Mouse (Mus musculus) adrenal gland, adult (tissue): ENCODE data around the gene Dhrs1.

Experiments used
- DNase-seq, 2 experiments: peaks; one replicate each; pipeline ENCODE4 v3.0.0; 2022 to 2023; ENCODE audit warnings: low spot score in 1 of 2; ENCODE audit not compliant: inconsistent age in 2 of 2

Gene Dhrs1

GRCm38 (mm10) chr14:55722438-55722945 is 23.0 kb downstream of the Dhrs1 start:
- DNase-seq, result no peak

- peak; percentile 92 to 96 for DNase-seq
Observed at GRCm38 (mm10) chr14:55721700-55722437, 23.6 kb downstream of the Dhrs1 start, which contains the start of gene Rabggta. TSS of gene Rabggta (minus strand) at chr14:55722263.

- peak in 1 of 2 experiments; percentile 39 for DNase-seq
Observed at GRCm38 (mm10) chr14:55721076-55721475, 24.4 kb downstream of the Dhrs1 start.

- DNase-seq, result no peak
Observed at GRCm38 (mm10) chr14:55720666-55721065, 24.8 kb downstream of the Dhrs1 start.

- DNase-seq, result no peak
Observed at GRCm38 (mm10) chr14:55719737-55720136, 25.8 kb downstream of the Dhrs1 start.

GRCm38 (mm10) chr14:55716884-55717283 is 28.6 kb downstream of the Dhrs1 start:
- DNase-seq, result no peak

GRCm38 (mm10) chr14:55716271-55716670 is 29.2 kb downstream of the Dhrs1 start:
- no peak for DNase-seq

- no peak for DNase-seq
Observed at GRCm38 (mm10) chr14:55714893-55715292, 30.6 kb downstream of the Dhrs1 start.

GRCm38 (mm10) chr14:55713729-55714122 is 31.8 kb downstream of the Dhrs1 start, which contains the start of gene Tgm1:
TSS of gene Tgm1 (minus strand) at chr14:55713926.
- no peak for DNase-seq

- DNase-seq, result peak in 1 of 2 experiments; percentile 56
Observed at GRCm38 (mm10) chr14:55713007-55713728, 32.3 kb downstream of the Dhrs1 start.

GRCm38 (mm10) chr14:55711786-55712185 is 33.7 kb downstream of the Dhrs1 start:
- DNase-seq, result no peak

- DNase-seq, result no peak
Observed at GRCm38 (mm10) chr14:55709509-55709908, 36.0 kb downstream of the Dhrs1 start.

GRCm38 (mm10) chr14:55707397-55707796 is 38.1 kb downstream of the Dhrs1 start:
- DNase-seq, result no peak

- no peak for DNase-seq
Observed at GRCm38 (mm10) chr14:55706051-55706600, 39.4 kb downstream of the Dhrs1 start.

- no peak for DNase-seq
Observed at GRCm38 (mm10) chr14:55702761-55703160, 42.7 kb downstream of the Dhrs1 start.

GRCm38 (mm10) chr14:55701131-55701530 is 44.4 kb downstream of the Dhrs1 start:
- no peak for DNase-seq

GRCm38 (mm10) chr14:55697226-55697625 is 48.3 kb downstream of the Dhrs1 start:
- DNase-seq, result no peak

GRCm38 (mm10) chr14:55689433-55689832 is 56.1 kb downstream of the Dhrs1 start:
- DNase-seq, result no peak
